ENCODE assay signal across 23 mouse cellular contexts in the genomic region with DNA sequence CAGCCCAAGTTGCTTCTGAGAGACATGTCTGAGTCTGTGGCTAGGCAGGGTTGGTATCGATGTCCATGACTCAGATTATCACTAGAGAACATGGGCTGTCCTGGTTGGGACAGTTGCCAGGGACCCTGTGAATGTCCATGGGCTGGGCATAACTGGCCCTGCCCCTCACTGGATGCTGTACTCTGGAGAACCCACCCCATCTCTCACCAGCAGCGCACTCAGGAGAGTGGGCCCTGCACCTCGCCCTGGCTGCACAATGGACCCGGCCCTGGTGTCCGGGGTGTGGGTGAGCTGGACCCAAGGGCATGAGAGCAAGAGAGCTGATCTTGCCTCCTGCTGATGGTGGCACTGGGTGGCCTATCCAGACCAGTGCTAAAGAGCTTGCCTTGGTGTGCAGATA. TPM values are rescaled to one million over a fixed set of nuclear protein-coding genes. Genes with fewer than 3 reads are reported as not detected.
A peak's percentile ranks its signal among the peaks of the same experiment; 100 is the strongest.
DNase-seq lines count a peak whose midpoint lies in the region; ATAC-seq lines count a peak whose summit lies in the region.
"Had no signal": no experiment of that assay in that cellular context is flagged by ENCODE, and none has a peak within 500 bp of the region (broad histone marks: within the 10 kb centered on the region; RNA-seq: fewer than 3 reads in every experiment).

No protein-coding gene starts in this region.

- ATAC-seq in heart, embryonic 12.5 days (ENCODE audit: insufficient number of reproducible peaks, low FRiP score): no peak
- ATAC-seq in megakaryocyte, adult 5-6 weeks (ENCODE audit: poor library complexity, severe bottlenecking): no peak
- ATAC-seq in megakaryocyte-erythroid progenitor cell, adult 5-6 weeks (replicated peaks; ENCODE audit: low FRiP score, low TSS enrichment, poor library complexity, severe bottlenecking): peak; percentile 45; the same call in 1 of the 2 replicates
- ATAC-seq: CD4-positive, CD25-positive, alpha-beta regulatory T cell, adult 4 months; forebrain, embryonic 14.5 days; hindbrain, embryonic 16.5 days; inflammation-experienced regulatory T-cells, adult 6 months had no signal

- no peaks in the 10 kb centered on the region for H3K27me3 ChIP-seq in heart, embryonic 10.5 days (ENCODE audit: insufficient read depth, poor library complexity, severe bottlenecking)
- H3K27me3 ChIP-seq in heart, embryonic 12.5 days (replicated peaks): no peaks in the 10 kb centered on the region
- H3K27me3 ChIP-seq in megakaryocyte, embryonic 14.5 days (replicated peaks): no peaks in the 10 kb centered on the region
- H3K27me3 ChIP-seq: embryonic facial prominence, embryonic 15.5 days; hindbrain, embryonic 12.5 days had no signal

- peaks cover 16% of the 10 kb centered on the region; the same call in 1 of the 2 replicates for H3K4me1 ChIP-seq in heart, embryonic 10.5 days
- H3K4me1 ChIP-seq in heart, embryonic 12.5 days (replicated peaks): peaks cover 33% of the 10 kb centered on the region
- peaks cover 82% of the 10 kb centered on the region for H3K4me1 ChIP-seq in megakaryocyte, embryonic 14.5 days

- no peak overlapping the region for H3K9ac ChIP-seq in heart, embryonic 12.5 days
- H3K9ac ChIP-seq: embryonic facial prominence, embryonic 15.5 days; hindbrain, embryonic 12.5 days had no signal

- H3K4me2 ChIP-seq in heart, embryonic 12.5 days: no peak overlapping the region
- H3K4me2 ChIP-seq: embryonic facial prominence, embryonic 15.5 days; hindbrain, embryonic 12.5 days had no signal

- DNase-seq in heart, embryonic 10.5 days (ENCODE audit: low spot score): peak; percentile 65
- DNase-seq in left cerebral cortex, adult 9 months (ENCODE audit: low spot score in 2 of 2): no peak
- DNase-seq: adrenal gland, postnatal 10 days; B cell, adult 2 months; cerebellum, adult 18-20 months; cerebellum, adult 9-11 months; embryo, embryonic 11 days; heart, adult 2 months; heart, postnatal 10 days; heart, postnatal 4 days had no signal

- no peak overlapping the region for H3K4me3 ChIP-seq in heart, embryonic 10.5 days
- no peak overlapping the region for H3K4me3 ChIP-seq in heart, embryonic 12.5 days
- H3K4me3 ChIP-seq in megakaryocyte, embryonic 14.5 days (replicated peaks): peak overlapping the region; percentile 54
- H3K4me3 ChIP-seq: embryonic facial prominence, embryonic 15.5 days; erythroblast, embryonic 14.5 days; forebrain, embryonic 10.5 days; heart, adult 2 months; hindbrain, embryonic 12.5 days had no signal

- 88% methylated on average over 5 of the region's 5 CpGs for WGBS in heart, embryonic 10.5 days
- 84% methylated on average over 5 of the region's 5 CpGs for WGBS in heart, embryonic 12.5 days

- H3K9me3 ChIP-seq in heart, embryonic 10.5 days: no peaks in the 10 kb centered on the region
- H3K9me3 ChIP-seq in heart, embryonic 12.5 days (replicated peaks): no peaks in the 10 kb centered on the region
- no peaks in the 10 kb centered on the region for H3K9me3 ChIP-seq in megakaryocyte, embryonic 14.5 days
- H3K9me3 ChIP-seq: embryonic facial prominence, embryonic 15.5 days; forebrain, embryonic 10.5 days; G1E; hindbrain, embryonic 12.5 days had no signal

- H3K36me3 ChIP-seq in heart, embryonic 10.5 days: 0 out of 2 replicates have a peak, but pooled peaks cover 2% of the 10 kb centered on the region
- no peaks in the 10 kb centered on the region for H3K36me3 ChIP-seq in heart, embryonic 12.5 days
- peaks cover 48% of the 10 kb centered on the region for H3K36me3 ChIP-seq in megakaryocyte, embryonic 14.5 days (replicated peaks; ENCODE audit: low read length)
- H3K36me3 ChIP-seq: embryonic facial prominence, embryonic 15.5 days; forebrain, embryonic 10.5 days; hindbrain, embryonic 12.5 days had no signal

- H3K27ac ChIP-seq in heart, embryonic 10.5 days: no peak overlapping the region
- no peak overlapping the region for H3K27ac ChIP-seq in heart, embryonic 12.5 days (ENCODE audit: poor library complexity, severe bottlenecking)
- H3K27ac ChIP-seq: embryonic facial prominence, embryonic 15.5 days; forebrain, embryonic 10.5 days; heart, adult 2 months; hindbrain, embryonic 12.5 days had no signal

RNA-seq across cellular contexts. Expression of a gene that starts 5.2 kb away (rescaled TPM):
- 79.2 and 113 TPM in 2 replicates for polyA plus RNA-seq in heart, embryonic 10.5 days (2016; fragmentation: Nextera tagmentation; extraction: Ambion mirVana)
- polyA plus RNA-seq in heart, embryonic 12.5 days (2016; fragmentation: Nextera tagmentation; extraction: Ambion mirVana): 185 and 195 TPM in 2 replicates
- 34.4 and 110 TPM in 2 replicates for polyA plus RNA-seq in megakaryocyte, embryonic 14.5 days (2012; ENCODE audit: insufficient read depth, low replicate concordance)
- total RNA-seq in megakaryocyte, adult 5-6 weeks (2015): 66.1 and 78.8 TPM in 2 replicates
- total RNA-seq in megakaryocyte, adult 5-6 weeks (2017): 50.8 and 62.4 TPM in 2 replicates
- 59.3 and 61.2 TPM in 2 replicates for total RNA-seq in megakaryocyte-erythroid progenitor cell, adult 5-6 weeks (2014; fragmentation: Nextera tagmentation)
- total RNA-seq in megakaryocyte-erythroid progenitor cell, adult 5-6 weeks (2017): 51.1 and 62.7 TPM in 2 replicates
